Mouse (Mus musculus) midbrain, embryonic 15.5 days (tissue): ENCODE results near the gene Best2. TPM values are rescaled to one million over a fixed set of nuclear protein-coding genes. Genes with fewer than 3 reads are reported as not detected.

Experiments used
- ATAC-seq: fragments of 200-750 bp; cut with Nextera tagmentation; replicated peaks from 2 replicates; pipeline ENCODE4 v1.8.0; 2017; ENCODE audit warnings: moderate TSS enrichment
- H3K27ac ChIP-seq: fragments of 300-500 bp; sonication (generic); 2 replicates; pipeline ENCODE4 v1.5.1; 2015; ENCODE audit warnings: mild to moderate bottlenecking, inconsistent platforms
- H3K27me3 ChIP-seq: fragments of 300-500 bp; sonication (generic); replicated peaks from 2 replicates; pipeline ENCODE4 v1.6.1; 2015; ENCODE audit warnings: inconsistent platforms
- H3K36me3 ChIP-seq: fragments of 300-500 bp; sonication (generic); replicated peaks from 2 replicates; pipeline ENCODE4 v1.6.1; 2015; ENCODE audit warnings: inconsistent platforms
- H3K4me1 ChIP-seq: fragments of 300-500 bp; sonication (generic); 2 replicates; pipeline ENCODE4 v1.6.1; 2015; ENCODE audit warnings: inconsistent platforms
- H3K4me2 ChIP-seq: fragments of 300-500 bp; sonication (generic); 2 replicates; pipeline ENCODE4 v1.6.1; 2015; ENCODE audit warnings: inconsistent platforms, mild to moderate bottlenecking, moderate library complexity
- H3K4me3 ChIP-seq: fragments of 300-500 bp; sonication (generic); 2 replicates; pipeline ENCODE4 v1.5.1; 2015; ENCODE audit warnings: mild to moderate bottlenecking, inconsistent platforms
- H3K9ac ChIP-seq: fragments of 300-500 bp; sonication (generic); 2 replicates; pipeline ENCODE4 v1.6.1; 2015; ENCODE audit warnings: mild to moderate bottlenecking, inconsistent platforms
- H3K9me3 ChIP-seq: fragments of 300-500 bp; sonication (generic); 2 replicates; pipeline ENCODE4 v1.6.1; 2016; ENCODE audit warnings: inconsistent platforms
- WGBS: fragments of 180-500 bp; shearing (Covaris S2); methylation state at CpG from one replicate; pipeline ENCODE4 v1.1.7; 2015; ENCODE audit warnings: mixed read lengths; 5-methylcytosine and 5-hydroxymethylcytosine counted together
- polyA plus RNA-seq: library from polyadenylated mRNA; unstranded; fragments of >200 nt; fragmentation: Nextera tagmentation; extraction: Ambion mirVana; gene quantifications from 2 replicates; pipeline ENCODE4 v1.2.1, GENCODE M21; 2015

Best2 gene
- polyA plus RNA-seq, 1 experiment from 2014 or later: not detected

GRCm38 (mm10) chr8:85034764-85035163 lies 20.4 kb upstream of the Best2 start:
- Histone ChIP-seq H3K9me3 (no peaks in the 10 kb centered on the region), H3K4me2 (peak overlapping the region; percentile 95), H3K27ac (no peak overlapping the region), H3K36me3 (peaks cover 28% of the 10 kb centered on the region), H3K27me3 (no peaks in the 10 kb centered on the region), H3K4me3 (peak overlapping the region; percentile 80), H3K9ac (no peak overlapping the region; the same call in 1 of the 2 replicates), H3K4me1 (peaks cover 29% of the 10 kb centered on the region)
- ATAC-seq: no peak
- WGBS: 3% methylated on average over 13 of the region's 13 CpGs

- Histone ChIP-seq H3K9ac (no peak overlapping the region), H3K36me3 (peaks cover 29% of the 10 kb centered on the region), H3K9me3 (no peaks in the 10 kb centered on the region), H3K27me3 (no peaks in the 10 kb centered on the region), H3K4me2 (no peak overlapping the region), H3K4me1 (peaks cover 30% of the 10 kb centered on the region), H3K4me3 (no peak overlapping the region), H3K27ac (no peak overlapping the region)
- ATAC-seq: no peak
- WGBS: 66% methylated on average over 1 of the region's 1 CpGs
These were observed 19.5 kb upstream of the Best2 start for GRCm38 (mm10) chr8:85033867-85034266.

GRCm38 (mm10) chr8:85032622-85033311 lies 18.4 kb upstream of the Best2 start:
- Histone ChIP-seq H3K9ac (no peak overlapping the region), H3K4me3 (no peak overlapping the region), H3K9me3 (no peaks in the 10 kb centered on the region), H3K4me2 (no peak overlapping the region), H3K27me3 (no peaks in the 10 kb centered on the region), H3K4me1 (peaks cover 31% of the 10 kb centered on the region), H3K27ac (no peak overlapping the region), H3K36me3 (peaks cover 29% of the 10 kb centered on the region)
- WGBS: 88% methylated on average over 4 of the region's 4 CpGs
- no peak for ATAC-seq

- ATAC-seq: no peak
- H3K27ac ChIP-seq: no peak overlapping the region
- 92% methylated on average over 14 of the region's 14 CpGs for WGBS
- 0 out of 2 replicates have a peak overlapping the region, but pooled peaks have one; percentile 93 for H3K4me3 ChIP-seq
- H3K27me3 ChIP-seq: no peaks in the 10 kb centered on the region
- no peak overlapping the region; the same call in 1 of the 2 replicates for H3K4me2 ChIP-seq
- H3K4me1 ChIP-seq: peaks cover 32% of the 10 kb centered on the region
- no peaks in the 10 kb centered on the region for H3K9me3 ChIP-seq
- H3K36me3 ChIP-seq: peaks cover 29% of the 10 kb centered on the region
- peak overlapping the region; percentile 96; the same call in 1 of the 2 replicates for H3K9ac ChIP-seq
These were observed 14.9 kb upstream of the Best2 start for GRCm38 (mm10) chr8:85029271-85029670.

GRCm38 (mm10) chr8:85027922-85028321 lies 13.6 kb upstream of the Best2 start:
- Histone ChIP-seq H3K4me1 (peaks cover 40% of the 10 kb centered on the region), H3K4me2 (peak overlapping the region; percentile 84), H3K9ac (peak overlapping the region; percentile 96), H3K9me3 (no peaks in the 10 kb centered on the region), H3K4me3 (peak overlapping the region; percentile 93), H3K27ac (no peak overlapping the region), H3K27me3 (no peaks in the 10 kb centered on the region), H3K36me3 (peaks cover 32% of the 10 kb centered on the region)
- WGBS: 12% methylated on average over 2 of the region's 2 CpGs
- ATAC-seq: no peak

GRCm38 (mm10) chr8:85027516-85027855 lies 13.2 kb upstream of the Best2 start:
- Histone ChIP-seq H3K4me2 (peak overlapping the region; percentile 84), H3K4me3 (peak overlapping the region; percentile 93), H3K27me3 (no peaks in the 10 kb centered on the region), H3K36me3 (peaks cover 27% of the 10 kb centered on the region), H3K9ac (peak overlapping the region; percentile 96), H3K9me3 (no peaks in the 10 kb centered on the region), H3K4me1 (peaks cover 40% of the 10 kb centered on the region), H3K27ac (peak overlapping the region; percentile 90)
- under 1% methylated on average over 13 of the region's 13 CpGs for WGBS
- ATAC-seq: no peak

GRCm38 (mm10) chr8:85026670-85027515 lies 12.6 kb upstream of the Best2 start, which contains the start of gene Trir:
TSS of gene Trir (plus strand) at chr8:85026823.
- Histone ChIP-seq H3K4me3 (peak within 1 kb of the TSS; percentile 93), H3K36me3 (peaks cover 21% of the 10 kb centered on the region), H3K27me3 (no peaks in the 10 kb centered on the region), H3K27ac (peak within 1 kb of the TSS; percentile 90), H3K4me1 (peaks cover 40% of the 10 kb centered on the region), H3K9me3 (no peaks in the 10 kb centered on the region), H3K9ac (peak within 1 kb of the TSS; percentile 96), H3K4me2 (peak within 1 kb of the TSS; percentile 84)
- ATAC-seq: peak; percentile 75
- WGBS: under 1% methylated on average over 71 of the region's 75 CpGs

GRCm38 (mm10) chr8:85025098-85025932 lies 11.0 kb upstream of the Best2 start, which contains the start of gene Asna1:
TSS of gene Asna1 (minus strand) at chr8:85025281.
- no peaks in the 10 kb centered on the region for H3K9me3 ChIP-seq
- H3K36me3 ChIP-seq: peaks cover 15% of the 10 kb centered on the region
- peak; percentile 90 for ATAC-seq
- no peaks in the 10 kb centered on the region for H3K27me3 ChIP-seq
- H3K27ac ChIP-seq: peak within 1 kb of the TSS; percentile 70
- peak within 1 kb of the TSS; percentile 84 for H3K4me3 ChIP-seq
- WGBS: 6% methylated on average over 30 of the region's 30 CpGs
- H3K4me2 ChIP-seq: peak within 1 kb of the TSS; percentile 84
- H3K9ac ChIP-seq: peak within 1 kb of the TSS; percentile 70
- H3K4me1 ChIP-seq: peaks cover 40% of the 10 kb centered on the region

- Histone ChIP-seq H3K4me3 (peak overlapping the region; percentile 84; the same call in 1 of the 2 replicates), H3K9me3 (no peaks in the 10 kb centered on the region), H3K9ac (no peak overlapping the region), H3K27me3 (no peaks in the 10 kb centered on the region), H3K4me1 (peaks cover 34% of the 10 kb centered on the region), H3K27ac (no peak overlapping the region), H3K4me2 (peak overlapping the region; percentile 84), H3K36me3 (peaks cover 14% of the 10 kb centered on the region)
- no peak for ATAC-seq
- 92% methylated on average over 3 of the region's 3 CpGs for WGBS
These were observed 9.5 kb upstream of the Best2 start for GRCm38 (mm10) chr8:85023846-85024245.

- Histone ChIP-seq H3K4me2 (no peak overlapping the region), H3K27me3 (no peaks in the 10 kb centered on the region), H3K27ac (no peak overlapping the region), H3K4me1 (peaks cover 24% of the 10 kb centered on the region), H3K4me3 (no peak overlapping the region), H3K36me3 (peaks cover 31% of the 10 kb centered on the region), H3K9me3 (no peaks in the 10 kb centered on the region), H3K9ac (no peak overlapping the region)
- ATAC-seq: no peak
- 94% methylated on average over 3 of the region's 3 CpGs for WGBS
These were observed 7.3 kb upstream of the Best2 start for GRCm38 (mm10) chr8:85021514-85022055.

- peaks cover 10% of the 10 kb centered on the region for H3K27me3 ChIP-seq
- 26% methylated on average over 5 of the region's 5 CpGs for WGBS
- H3K4me1 ChIP-seq: peaks cover 6% of the 10 kb centered on the region; the same call in 1 of the 2 replicates
- no peak for ATAC-seq
- H3K4me2 ChIP-seq: no peak overlapping the region
- H3K9me3 ChIP-seq: no peaks in the 10 kb centered on the region
- peaks cover 26% of the 10 kb centered on the region for H3K36me3 ChIP-seq
- H3K27ac ChIP-seq: no peak overlapping the region
- no peak overlapping the region for H3K9ac ChIP-seq
- no peak overlapping the region for H3K4me3 ChIP-seq
These were observed 2.9 kb upstream of the Best2 start for GRCm38 (mm10) chr8:85017209-85017608.
